Mouse (Mus musculus) bone marrow macrophage, adult 2 months (primary cell): ENCODE data around the gene Col5a1.

Experiments used
- CTCF ChIP-seq: IDR thresholded peaks from 2 replicates; pipeline ENCODE4 v1.5.1; 2012; ENCODE audit warnings: low read depth, mild to moderate bottlenecking, low read length, moderate library complexity
- POLR2A ChIP-seq: IDR thresholded peaks from 2 replicates; pipeline ENCODE4 v1.6.1; 2012; ENCODE audit warnings: mild to moderate bottlenecking, low read depth, low read length, borderline replicate concordance

GRCm38 (mm10) chr2:27847851-27848435 lies 38.3 kb upstream of the Col5a1 start:
- no peak for TF ChIP-seq CTCF
- no peak for TF ChIP-seq POLR2A
